Mouse (Mus musculus): ENCODE measurements around the gene Orc5. TPM values are rescaled to one million over a fixed set of nuclear protein-coding genes. Genes with fewer than 3 reads are reported as not detected.

Orc5 gene
- polyA plus RNA-seq, 2 experiments = 12.2 to 35.8 TPM

DNA sequence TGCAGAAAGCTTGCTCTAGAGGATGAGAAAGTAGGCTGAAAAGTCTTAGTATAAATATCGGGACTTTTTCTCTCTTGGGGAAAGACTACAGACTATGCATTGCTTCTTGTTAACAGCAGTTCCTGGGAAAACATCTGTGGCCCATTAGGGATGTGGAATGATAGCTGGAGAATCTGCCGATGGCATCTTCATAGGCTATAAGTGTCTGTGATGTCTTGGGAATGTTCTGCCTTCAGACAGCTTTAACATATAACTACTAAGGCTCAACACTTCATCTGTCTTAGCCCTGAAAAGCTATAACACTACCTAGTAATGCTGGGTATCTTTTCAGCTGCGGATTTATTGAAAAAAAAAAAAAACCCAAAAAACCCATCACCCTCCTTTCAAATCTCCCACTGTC is 27.8 kb upstream of the Orc5 start:
- no peak overlapping the region for H3K9ac ChIP-seq (ENCODE audit: low read depth, low read length, severe bottlenecking)
- H3K4me3 ChIP-seq (replicated peaks; ENCODE audit: low read length) = no peak overlapping the region
- ATAC-seq (ENCODE audit: low FRiP score, low read depth) (no peak), DNase-seq (ENCODE audit: low spot score) (no peak)
- no peak overlapping the region for H3K27ac ChIP-seq (replicated peaks; ENCODE audit: low read depth, low read length)
- no peaks in the 10 kb centered on the region for H3K27me3 ChIP-seq (ENCODE audit: control insufficient read depth, insufficient read depth, low read length)
- H3K9me3 ChIP-seq (ENCODE audit: control insufficient read depth, low read length) = no peaks in the 10 kb centered on the region
- H3K4me2 ChIP-seq (replicated peaks; ENCODE audit: low read depth, low read length, severe bottlenecking) = no peak overlapping the region
- no peaks in the 10 kb centered on the region for H3K36me3 ChIP-seq (ENCODE audit: control insufficient read depth, insufficient read depth, low read length)
- 76% methylated on average over 3 of the region's 3 CpGs for WGBS
- H3K4me1 ChIP-seq (ENCODE audit: control insufficient read depth, insufficient read depth, low read length) = no peaks in the 10 kb centered on the region
- TF ChIP-seq POLR2A (IDR thresholded peaks at IDR 0.05; ENCODE audit: borderline replicate concordance, extremely low read depth, insufficient read depth, insufficient read length) = no peak

GRCm38 (mm10) chr5:22574751-22575150 is 24.5 kb upstream of the Orc5 start:
- no peaks in the 10 kb centered on the region for H3K36me3 ChIP-seq (ENCODE audit: control insufficient read depth, insufficient read depth, low read length)
- H3K4me1 ChIP-seq (ENCODE audit: control insufficient read depth, insufficient read depth, low read length) = no peaks in the 10 kb centered on the region
- DNase-seq (ENCODE audit: low spot score) (no peak), ATAC-seq (ENCODE audit: low FRiP score, low read depth) (no peak)
- 60% methylated on average over 3 of the region's 3 CpGs for WGBS
- no peak overlapping the region for H3K27ac ChIP-seq (replicated peaks; ENCODE audit: low read depth, low read length)
- no peak overlapping the region for H3K4me3 ChIP-seq (replicated peaks; ENCODE audit: low read length)
- H3K9ac ChIP-seq (ENCODE audit: low read depth, low read length, severe bottlenecking) = no peak overlapping the region
- no peak overlapping the region for H3K4me2 ChIP-seq (replicated peaks; ENCODE audit: low read depth, low read length, severe bottlenecking)
- TF ChIP-seq POLR2A (IDR thresholded peaks at IDR 0.05; ENCODE audit: borderline replicate concordance, extremely low read depth, insufficient read depth, insufficient read length) = no peak
- no peaks in the 10 kb centered on the region for H3K9me3 ChIP-seq (ENCODE audit: control insufficient read depth, low read length)
- no peaks in the 10 kb centered on the region for H3K27me3 ChIP-seq (ENCODE audit: control insufficient read depth, insufficient read depth, low read length)

GRCm38 (mm10) chr5:22574161-22574560 is 23.9 kb upstream of the Orc5 start:
- ATAC-seq (ENCODE audit: low FRiP score, low read depth) = no peak
- TF ChIP-seq POLR2A (IDR thresholded peaks at IDR 0.05; ENCODE audit: borderline replicate concordance, extremely low read depth, insufficient read depth, insufficient read length) = no peak
- 51% methylated on average over 1 of the region's 1 CpGs for WGBS
- H3K4me3 ChIP-seq (replicated peaks; ENCODE audit: low read length) = no peak overlapping the region
- H3K27me3 ChIP-seq (ENCODE audit: control insufficient read depth, insufficient read depth, low read length) = no peaks in the 10 kb centered on the region
- no peaks in the 10 kb centered on the region for H3K9me3 ChIP-seq (ENCODE audit: control insufficient read depth, low read length)
- no peak overlapping the region for H3K9ac ChIP-seq (ENCODE audit: low read depth, low read length, severe bottlenecking)
- no peak for DNase-seq (ENCODE audit: low spot score)
- H3K4me1 ChIP-seq (ENCODE audit: control insufficient read depth, insufficient read depth, low read length) = no peaks in the 10 kb centered on the region
- no peak overlapping the region for H3K27ac ChIP-seq (replicated peaks; ENCODE audit: low read depth, low read length)
- H3K4me2 ChIP-seq (replicated peaks; ENCODE audit: low read depth, low read length, severe bottlenecking) = no peak overlapping the region
- H3K36me3 ChIP-seq (ENCODE audit: control insufficient read depth, insufficient read depth, low read length) = no peaks in the 10 kb centered on the region

DNA sequence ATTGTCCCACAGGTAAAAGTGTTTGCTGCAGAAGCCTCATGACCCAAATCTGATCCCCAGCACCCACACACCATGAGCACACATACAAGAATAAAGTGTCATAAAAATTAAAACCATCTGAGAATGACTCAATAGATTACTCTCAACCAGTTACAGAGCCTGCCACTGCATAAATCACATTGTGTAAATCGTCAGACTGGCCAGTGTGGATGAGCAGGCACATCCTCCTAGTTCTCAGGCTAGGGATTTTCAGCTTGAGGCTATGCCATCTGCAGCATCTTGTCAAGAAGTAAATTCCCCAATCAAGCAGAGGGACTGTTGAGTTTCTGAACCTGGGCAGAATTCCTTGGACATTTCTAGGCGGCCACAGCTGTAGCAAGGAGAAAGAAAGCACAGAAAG is 23.5 kb upstream of the Orc5 start:
- H3K4me2 ChIP-seq (replicated peaks; ENCODE audit: low read depth, low read length, severe bottlenecking) = no peak overlapping the region
- ATAC-seq (ENCODE audit: low FRiP score, low read depth) = no peak
- no peak for TF ChIP-seq POLR2A (IDR thresholded peaks at IDR 0.05; ENCODE audit: borderline replicate concordance, extremely low read depth, insufficient read depth, insufficient read length)
- no peaks in the 10 kb centered on the region for H3K27me3 ChIP-seq (ENCODE audit: control insufficient read depth, insufficient read depth, low read length)
- DNase-seq (ENCODE audit: low spot score) = no peak
- 43% methylated on average over 2 of the region's 2 CpGs for WGBS
- no peaks in the 10 kb centered on the region for H3K9me3 ChIP-seq (ENCODE audit: control insufficient read depth, low read length)
- H3K36me3 ChIP-seq (ENCODE audit: control insufficient read depth, insufficient read depth, low read length) = no peaks in the 10 kb centered on the region
- no peak overlapping the region for H3K27ac ChIP-seq (replicated peaks; ENCODE audit: low read depth, low read length)
- H3K4me1 ChIP-seq (ENCODE audit: control insufficient read depth, insufficient read depth, low read length) = no peaks in the 10 kb centered on the region
- H3K4me3 ChIP-seq (replicated peaks; ENCODE audit: low read length) = no peak overlapping the region
- H3K9ac ChIP-seq (ENCODE audit: low read depth, low read length, severe bottlenecking) = no peak overlapping the region

DNA sequence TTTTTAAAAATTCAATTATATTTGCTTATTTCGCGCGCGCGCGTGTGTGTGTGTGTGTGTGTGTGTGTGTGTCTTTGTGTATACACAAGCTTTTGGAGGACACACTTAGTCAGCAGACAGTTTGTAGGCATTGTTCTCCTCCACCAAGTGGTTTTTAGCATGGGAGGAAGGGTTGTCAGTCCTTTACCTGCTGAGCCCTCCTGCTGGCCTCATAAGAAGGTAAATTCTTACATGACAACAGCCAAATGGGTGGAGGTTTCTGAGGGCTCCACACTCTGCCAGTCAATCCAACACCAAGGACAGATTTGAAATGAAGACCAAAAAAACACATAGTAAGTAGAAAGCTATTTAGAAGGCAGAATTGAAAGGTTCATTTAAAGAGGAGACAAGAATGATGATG is 22.7 kb upstream of the Orc5 start:
- 96% methylated on average over 6 of the region's 6 CpGs for WGBS

DNA sequence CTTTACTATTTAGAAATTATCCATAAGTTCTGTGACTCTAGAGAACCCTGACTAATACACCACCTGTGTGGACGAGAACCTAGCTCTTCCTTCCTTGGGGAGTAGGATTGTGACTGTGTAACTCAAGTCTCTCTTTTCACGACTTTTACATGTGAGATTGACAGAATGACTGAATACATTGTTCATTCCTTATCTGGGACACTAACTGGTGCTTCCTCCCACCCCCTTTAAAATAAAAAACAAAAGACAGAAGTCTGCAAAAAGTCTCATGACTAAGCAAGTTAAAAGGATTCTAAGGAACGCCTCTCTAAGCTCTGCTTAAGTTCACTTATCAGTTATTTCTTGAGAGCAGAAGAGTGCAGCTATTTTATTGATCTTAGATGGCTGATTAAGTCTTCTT is 22.2 kb upstream of the Orc5 start:
- Histone ChIP-seq H3K36me3 (ENCODE audit: control insufficient read depth, insufficient read depth, low read length) (no peaks in the 10 kb centered on the region), H3K9me3 (ENCODE audit: control insufficient read depth, low read length) (no peaks in the 10 kb centered on the region), H3K27me3 (ENCODE audit: control insufficient read depth, insufficient read depth, low read length) (no peaks in the 10 kb centered on the region), H3K4me1 (ENCODE audit: control insufficient read depth, insufficient read depth, low read length) (no peaks in the 10 kb centered on the region), H3K4me2 (replicated peaks; ENCODE audit: low read depth, low read length, severe bottlenecking) (no peak overlapping the region), H3K4me3 (replicated peaks; ENCODE audit: low read length) (no peak overlapping the region), H3K27ac (replicated peaks; ENCODE audit: low read depth, low read length) (no peak overlapping the region), H3K9ac (ENCODE audit: low read depth, low read length, severe bottlenecking) (no peak overlapping the region)
- ATAC-seq (ENCODE audit: low FRiP score, low read depth) = no peak
- TF ChIP-seq POLR2A (IDR thresholded peaks at IDR 0.05; ENCODE audit: borderline replicate concordance, extremely low read depth, insufficient read depth, insufficient read length) = no peak
- 73% methylated on average over 3 of the region's 3 CpGs for WGBS
- no peak for DNase-seq (ENCODE audit: low spot score)

More for the DNA sequence above, 22.7 kb upstream of the Orc5 start:
- no peak for TF ChIP-seq POLR2A (IDR thresholded peaks at IDR 0.05; ENCODE audit: borderline replicate concordance, extremely low read depth, insufficient read depth, insufficient read length)
- Histone ChIP-seq H3K9me3 (ENCODE audit: control insufficient read depth, low read length) (no peaks in the 10 kb centered on the region), H3K4me1 (ENCODE audit: control insufficient read depth, insufficient read depth, low read length) (no peaks in the 10 kb centered on the region), H3K27ac (replicated peaks; ENCODE audit: low read depth, low read length) (no peak overlapping the region), H3K4me3 (replicated peaks; ENCODE audit: low read length) (no peak overlapping the region), H3K36me3 (ENCODE audit: control insufficient read depth, insufficient read depth, low read length) (no peaks in the 10 kb centered on the region), H3K27me3 (ENCODE audit: control insufficient read depth, insufficient read depth, low read length) (no peaks in the 10 kb centered on the region), H3K4me2 (replicated peaks; ENCODE audit: low read depth, low read length, severe bottlenecking) (no peak overlapping the region), H3K9ac (ENCODE audit: low read depth, low read length, severe bottlenecking) (no peak overlapping the region)
- DNase-seq (ENCODE audit: low spot score) = no peak
- no peak for ATAC-seq (ENCODE audit: low FRiP score, low read depth)
